Mouse (Mus musculus): ENCODE measurements around the gene B3galt4.
"Not testable (repeated sequence)": the region's sequence is repeated elsewhere in the genome, so short reads cannot be mapped to it uniquely, and the experiment has no call there.

GRCm38 (mm10) chr17:33981192-33981909 lies 30.1 kb upstream of the B3galt4 start:
- peak; percentile 1; the same call in 1 of the 2 replicates for TF ChIP-seq CTCF (conservative IDR thresholded peaks at IDR 0.05; ENCODE audit: low read length)
- TF ChIP-seq POU5F1 (IDR thresholded peaks at IDR 0.05; ENCODE audit: borderline replicate concordance, low read length) = not testable (repeated sequence)

Measured in E14TG2a.4 (cell line).